Mouse (Mus musculus): ENCODE measurements around the gene Gpm6a.

DNA sequence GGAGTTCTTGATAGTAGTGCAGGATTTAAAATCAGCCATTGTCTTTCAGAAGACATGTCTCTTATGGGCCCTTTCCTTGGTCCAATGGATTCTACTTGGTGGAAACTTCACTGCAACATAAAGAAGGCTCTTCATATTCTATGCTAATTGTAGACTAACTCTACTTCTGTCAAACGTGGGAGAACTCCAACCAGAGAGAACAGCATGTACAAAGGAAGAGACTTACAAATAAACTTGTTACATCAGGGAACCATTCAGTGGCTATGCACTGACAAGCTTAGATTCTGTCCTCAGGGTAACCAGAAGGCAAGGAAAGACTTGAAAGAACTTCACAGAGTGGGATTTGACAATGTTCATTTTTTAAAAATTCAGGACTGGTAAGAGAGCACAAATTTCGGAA is 48.3 kb downstream of the Gpm6a start:
- TF ChIP-seq CTCF (IDR thresholded peaks at IDR 0.05; ENCODE audit: control insufficient read depth, insufficient read depth, insufficient replicate concordance, low read depth, low read length) (no peak), POLR2A (IDR thresholded peaks at IDR 0.05; ENCODE audit: control insufficient read depth, low read depth, low read length) (no peak)

All from testis, adult 2 months (tissue).